Mouse (Mus musculus) kidney, postnatal 36 days (tissue): ENCODE measurements around the gene Smad1.

Source experiments
- DNase-seq, 2 experiments: peaks; one replicate each; pipeline ENCODE4 v3.0.0; 2021 to 2022; ENCODE audit warnings: mixed read lengths in 2 of 2

Gene Smad1

GRCm38 (mm10) chr8:79382857-79383262 is 16.5 kb downstream of the Smad1 start:
- DNase-seq = no peak

- no peak for DNase-seq
Observed at GRCm38 (mm10) chr8:79381771-79382170, 17.5 kb downstream of the Smad1 start.

GRCm38 (mm10) chr8:79380386-79380785 is 18.9 kb downstream of the Smad1 start:
- DNase-seq = no peak

GRCm38 (mm10) chr8:79379971-79380370 is 19.3 kb downstream of the Smad1 start:
- peak in 1 of 2 experiments; percentile 46 for DNase-seq

GRCm38 (mm10) chr8:79376648-79377047 is 22.7 kb downstream of the Smad1 start:
- DNase-seq = no peak

- DNase-seq = no peak
Observed at GRCm38 (mm10) chr8:79375775-79376123, 23.6 kb downstream of the Smad1 start.

- peak in 1 of 2 experiments; percentile 36 for DNase-seq
Observed at GRCm38 (mm10) chr8:79375074-79375774, 24.1 kb downstream of the Smad1 start.

- peak in 1 of 2 experiments; percentile 24 for DNase-seq
Observed at GRCm38 (mm10) chr8:79374410-79374809, 24.9 kb downstream of the Smad1 start.

GRCm38 (mm10) chr8:79373563-79373962 is 25.8 kb downstream of the Smad1 start:
- no peak for DNase-seq

- no peak for DNase-seq
Observed at GRCm38 (mm10) chr8:79372960-79373359, 26.4 kb downstream of the Smad1 start.

GRCm38 (mm10) chr8:79372521-79372920 is 26.8 kb downstream of the Smad1 start:
- peak; percentile 69 to 81 for DNase-seq

GRCm38 (mm10) chr8:79372084-79372483 is 27.2 kb downstream of the Smad1 start:
- peak in 1 of 2 experiments; percentile 33 for DNase-seq

- DNase-seq = no peak
Observed at GRCm38 (mm10) chr8:79370646-79371290, 28.6 kb downstream of the Smad1 start.

- DNase-seq = no peak
Observed at GRCm38 (mm10) chr8:79369163-79369562, 30.2 kb downstream of the Smad1 start.

GRCm38 (mm10) chr8:79367959-79368358 is 31.4 kb downstream of the Smad1 start:
- peak in 1 of 2 experiments; percentile 41 for DNase-seq

GRCm38 (mm10) chr8:79367350-79367749 is 32.0 kb downstream of the Smad1 start:
- DNase-seq = peak in 1 of 2 experiments; percentile 31

- DNase-seq = no peak
Observed at GRCm38 (mm10) chr8:79366227-79366626, 33.1 kb downstream of the Smad1 start.

- no peak for DNase-seq
Observed at GRCm38 (mm10) chr8:79365707-79366106, 33.6 kb downstream of the Smad1 start.

- no peak for DNase-seq
Observed at GRCm38 (mm10) chr8:79364806-79365205, 34.5 kb downstream of the Smad1 start.

- no peak for DNase-seq
Observed at GRCm38 (mm10) chr8:79362430-79362829, 36.9 kb downstream of the Smad1 start.

GRCm38 (mm10) chr8:79360774-79361527 is 38.4 kb downstream of the Smad1 start:
- DNase-seq = peak in 1 of 2 experiments; percentile 18

- no peak for DNase-seq
Observed at GRCm38 (mm10) chr8:79360302-79360701, 39.0 kb downstream of the Smad1 start.

- DNase-seq = no peak
Observed at GRCm38 (mm10) chr8:79355721-79356434, 43.4 kb downstream of the Smad1 start.
